Mouse (Mus musculus): Measurements from ENCODE around the gene Comt. TPM values are rescaled to one million over a fixed set of nuclear protein-coding genes. Genes with fewer than 3 reads are reported as not detected.

Comt gene
- total and polyA plus RNA-seq, 3 experiments, result 36.7 to 51.1 (median 47.5) TPM

GRCm38 (mm10) chr16:18405876-18406275 is 20.8 kb downstream of the Comt start:
- Histone ChIP-seq H3K4me3 (ENCODE audit: low read depth, low read length) (no peak overlapping the region), H3K9me3 (replicated peaks) (no peaks in the 10 kb centered on the region), H3K27me3 (ENCODE audit: insufficient read depth, low read length) (no peaks in the 10 kb centered on the region), H3K36me3 (replicated peaks) (peaks cover 98% of the 10 kb centered on the region), H3K4me1 (ENCODE audit: insufficient read depth, low read depth, low read length) (peaks cover 50% of the 10 kb centered on the region)
- ATAC-seq (ENCODE audit: extremely low read depth, insufficient number of reproducible peaks, low FRiP score, poor library complexity, severe bottlenecking) (no peak), DNase-seq (ENCODE audit: low spot score) (no peak)
- TF ChIP-seq CTCF (IDR thresholded peaks at IDR 0.05; ENCODE audit: low read depth, low read length) (no peak), POLR2AphosphoS5 (IDR thresholded peaks at IDR 0.05; ENCODE audit: insufficient replicate concordance, low read depth, low read length) (no peak), GATA1 (IDR thresholded peaks at IDR 0.05; ENCODE audit: borderline replicate concordance, low read length) (no peak), TAL1 (conservative IDR thresholded peaks at IDR 0.05; ENCODE audit: low read depth, low read length) (no peak), GATA2 (IDR thresholded peaks at IDR 0.05; ENCODE audit: borderline replicate concordance, low read depth, low read length) (no peak)

GRCm38 (mm10) chr16:18405091-18405854 is 21.4 kb downstream of the Comt start:
- no peak for ATAC-seq (ENCODE audit: extremely low read depth, insufficient number of reproducible peaks, low FRiP score, poor library complexity, severe bottlenecking)
- Histone ChIP-seq H3K27me3 (ENCODE audit: insufficient read depth, low read length) (no peaks in the 10 kb centered on the region; the same call in 1 of the 2 replicates), H3K9me3 (replicated peaks) (no peaks in the 10 kb centered on the region), H3K4me3 (ENCODE audit: low read depth, low read length) (no peak overlapping the region), H3K4me1 (ENCODE audit: insufficient read depth, low read depth, low read length) (peaks cover 48% of the 10 kb centered on the region), H3K36me3 (replicated peaks) (peaks cover 98% of the 10 kb centered on the region)
- DNase-seq (ENCODE audit: low spot score), result no peak
- TF ChIP-seq POLR2AphosphoS5 (IDR thresholded peaks at IDR 0.05; ENCODE audit: insufficient replicate concordance, low read depth, low read length) (no peak), GATA1 (IDR thresholded peaks at IDR 0.05; ENCODE audit: borderline replicate concordance, low read length) (no peak), CTCF (IDR thresholded peaks at IDR 0.05; ENCODE audit: low read depth, low read length) (no peak), TAL1 (conservative IDR thresholded peaks at IDR 0.05; ENCODE audit: low read depth, low read length) (no peak), GATA2 (IDR thresholded peaks at IDR 0.05; ENCODE audit: borderline replicate concordance, low read depth, low read length) (no peak)

DNA sequence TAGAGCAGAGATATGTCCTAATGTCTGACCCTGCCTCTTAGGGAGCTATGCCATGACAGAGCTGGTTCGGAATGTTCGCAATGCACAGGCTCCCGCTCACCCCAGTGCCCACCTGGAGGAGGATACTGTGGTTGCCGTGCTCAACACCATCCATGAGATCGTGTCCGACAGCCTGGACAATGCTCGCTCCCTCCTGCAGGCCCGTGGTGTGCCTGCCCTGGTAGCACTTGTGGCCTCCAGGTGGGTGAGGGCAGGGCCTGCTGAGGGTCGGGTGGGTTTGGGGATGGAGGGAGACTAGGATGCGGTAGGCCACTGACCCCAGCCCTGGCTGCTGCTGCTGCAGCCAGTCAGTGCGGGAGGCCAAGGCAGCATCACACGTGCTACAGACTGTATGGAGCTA is 23.4 kb downstream of the Comt start:
- Histone ChIP-seq H3K4me3 (ENCODE audit: low read depth, low read length) (no peak overlapping the region), H3K36me3 (replicated peaks) (peaks cover 98% of the 10 kb centered on the region), H3K9me3 (replicated peaks) (no peaks in the 10 kb centered on the region), H3K4me1 (ENCODE audit: insufficient read depth, low read depth, low read length) (peaks cover 37% of the 10 kb centered on the region), H3K27me3 (ENCODE audit: insufficient read depth, low read length) (no peaks in the 10 kb centered on the region; the same call in 1 of the 2 replicates)
- TF ChIP-seq GATA2 (IDR thresholded peaks at IDR 0.05; ENCODE audit: borderline replicate concordance, low read depth, low read length), result no peak
- no peak for TF ChIP-seq GATA1 (IDR thresholded peaks at IDR 0.05; ENCODE audit: borderline replicate concordance, low read length)
- TF ChIP-seq TAL1 (conservative IDR thresholded peaks at IDR 0.05; ENCODE audit: low read depth, low read length), result no peak
- TF ChIP-seq POLR2AphosphoS5 (IDR thresholded peaks at IDR 0.05; ENCODE audit: insufficient replicate concordance, low read depth, low read length), result no peak
- TF ChIP-seq CTCF (IDR thresholded peaks at IDR 0.05; ENCODE audit: low read depth, low read length), result no peak
- DNase-seq (ENCODE audit: low spot score) (no peak), ATAC-seq (ENCODE audit: extremely low read depth, insufficient number of reproducible peaks, low FRiP score, poor library complexity, severe bottlenecking) (no peak)

- Histone ChIP-seq H3K9me3 (replicated peaks) (no peaks in the 10 kb centered on the region), H3K36me3 (replicated peaks) (peaks cover 100% of the 10 kb centered on the region), H3K4me1 (ENCODE audit: insufficient read depth, low read depth, low read length) (peaks cover 47% of the 10 kb centered on the region), H3K4me3 (ENCODE audit: low read depth, low read length) (no peak overlapping the region), H3K27me3 (ENCODE audit: insufficient read depth, low read length) (no peaks in the 10 kb centered on the region; the same call in 1 of the 2 replicates)
- TF ChIP-seq POLR2AphosphoS5 (IDR thresholded peaks at IDR 0.05; ENCODE audit: insufficient replicate concordance, low read depth, low read length) (no peak), TAL1 (conservative IDR thresholded peaks at IDR 0.05; ENCODE audit: low read depth, low read length) (no peak), GATA2 (IDR thresholded peaks at IDR 0.05; ENCODE audit: borderline replicate concordance, low read depth, low read length) (no peak), GATA1 (IDR thresholded peaks at IDR 0.05; ENCODE audit: borderline replicate concordance, low read length) (no peak), CTCF (IDR thresholded peaks at IDR 0.05; ENCODE audit: low read depth, low read length) (no peak)
- DNase-seq (ENCODE audit: low spot score) (no peak), ATAC-seq (ENCODE audit: extremely low read depth, insufficient number of reproducible peaks, low FRiP score, poor library complexity, severe bottlenecking) (no peak)
Observed at GRCm38 (mm10) chr16:18400472-18401216, 26.0 kb downstream of the Comt start.

DNA sequence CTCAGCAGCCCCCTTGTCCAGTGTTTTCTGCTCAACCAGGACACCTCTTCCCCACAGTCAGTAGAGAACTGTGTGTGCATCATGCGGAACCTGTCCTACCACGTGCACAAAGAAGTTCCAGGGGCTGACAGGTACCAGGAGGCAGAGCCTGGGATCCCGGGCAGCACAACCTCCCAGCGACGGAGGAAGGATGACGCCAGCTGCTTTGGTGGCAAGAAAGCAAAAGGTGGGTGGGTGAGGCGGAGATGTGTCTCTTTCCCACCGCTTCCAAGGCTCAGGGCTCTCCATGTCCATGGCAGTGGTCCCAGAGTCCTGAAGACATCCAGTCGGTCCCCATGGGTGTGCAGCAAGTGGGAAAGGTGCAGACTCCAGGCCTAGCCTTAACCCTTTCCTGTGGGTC is 26.6 kb downstream of the Comt start:
- Histone ChIP-seq H3K36me3 (replicated peaks) (peaks cover 99% of the 10 kb centered on the region), H3K4me1 (ENCODE audit: insufficient read depth, low read depth, low read length) (peaks cover 47% of the 10 kb centered on the region), H3K27me3 (ENCODE audit: insufficient read depth, low read length) (no peaks in the 10 kb centered on the region; the same call in 1 of the 2 replicates), H3K9me3 (replicated peaks) (no peaks in the 10 kb centered on the region), H3K4me3 (ENCODE audit: low read depth, low read length) (no peak overlapping the region)
- ATAC-seq (ENCODE audit: extremely low read depth, insufficient number of reproducible peaks, low FRiP score, poor library complexity, severe bottlenecking) (no peak), DNase-seq (ENCODE audit: low spot score) (no peak)
- no peak for TF ChIP-seq TAL1 (conservative IDR thresholded peaks at IDR 0.05; ENCODE audit: low read depth, low read length)
- TF ChIP-seq CTCF (IDR thresholded peaks at IDR 0.05; ENCODE audit: low read depth, low read length), result no peak
- no peak for TF ChIP-seq GATA2 (IDR thresholded peaks at IDR 0.05; ENCODE audit: borderline replicate concordance, low read depth, low read length)
- TF ChIP-seq POLR2AphosphoS5 (IDR thresholded peaks at IDR 0.05; ENCODE audit: insufficient replicate concordance, low read depth, low read length), result no peak
- no peak for TF ChIP-seq GATA1 (IDR thresholded peaks at IDR 0.05; ENCODE audit: borderline replicate concordance, low read length)
